Mouse (Mus musculus): ENCODE measurements at regions not wholly inside any gene's neighbourhood (a gene's known extent, or its start where the extent isn't known, plus 50 kb on each side); places are given as distances from the start of the nearest gene placed in this dataset.

GRCm38 (mm10) chr12:39919909-39920308 lies 117.9 kb downstream of the Arl4a start:
- Histone ChIP-seq H3K27ac (no peak overlapping the region), H3K9ac (replicated peaks) (no peak overlapping the region), H3K4me3 (ENCODE audit: insufficient read depth in 1 of 2, low read depth in 2 of 2, low read length in 2 of 2) (no peak overlapping the region), H3K27me3 (ENCODE audit: control insufficient read depth, insufficient read depth, low read length) (no peaks in the 10 kb centered on the region), H3K36me3 (replicated peaks; ENCODE audit: control insufficient read depth, insufficient read depth, low read depth) (no peaks in the 10 kb centered on the region), H3K4me2 (ENCODE audit: low read depth) (no peak overlapping the region), H3K4me1 (replicated peaks; ENCODE audit: control insufficient read depth in 2 of 2, insufficient read depth in 2 of 2, low read length in 1 of 2) (no peaks in the 10 kb centered on the region), H3K9me3 (ENCODE audit: control insufficient read depth, low read length) (no peaks in the 10 kb centered on the region)
- 77% methylated on average over 2 of the region's 2 CpGs for WGBS (ENCODE audit: insufficient replicate concordance)
- no peak for ATAC-seq (ENCODE audit: insufficient read depth)
- DNase-seq (ENCODE audit: low read depth in 3 of 3, low spot score in 3 of 3), result no peak
- TF ChIP-seq EP300 (IDR thresholded peaks at IDR 0.05; ENCODE audit: low read depth) (no peak), CTCF (IDR thresholded peaks at IDR 0.05; ENCODE audit: low read depth) (no peak)

GRCm38 (mm10) chr12:39888493-39888892 lies 149.3 kb downstream of the Arl4a start:
- Histone ChIP-seq H3K27ac (no peak overlapping the region), H3K9me3 (ENCODE audit: control insufficient read depth, low read length) (no peaks in the 10 kb centered on the region), H3K36me3 (replicated peaks; ENCODE audit: control insufficient read depth, insufficient read depth, low read depth) (no peaks in the 10 kb centered on the region), H3K4me3 (ENCODE audit: insufficient read depth in 1 of 2, low read depth in 2 of 2, low read length in 2 of 2) (no peak overlapping the region), H3K4me1 (replicated peaks; ENCODE audit: control insufficient read depth in 2 of 2, insufficient read depth in 2 of 2, low read length in 1 of 2) (no peaks in the 10 kb centered on the region), H3K9ac (replicated peaks) (no peak overlapping the region), H3K4me2 (ENCODE audit: low read depth) (no peak overlapping the region), H3K27me3 (ENCODE audit: control insufficient read depth, insufficient read depth, low read length) (no peaks in the 10 kb centered on the region)
- no peak for ATAC-seq (ENCODE audit: insufficient read depth)
- 51% methylated on average over 5 of the region's 5 CpGs for WGBS (ENCODE audit: insufficient replicate concordance)
- DNase-seq (ENCODE audit: low read depth in 3 of 3, low spot score in 3 of 3), result no peak
- TF ChIP-seq EP300 (IDR thresholded peaks at IDR 0.05; ENCODE audit: low read depth), result no peak
- no peak for TF ChIP-seq CTCF (IDR thresholded peaks at IDR 0.05; ENCODE audit: low read depth)

- no peak for TF ChIP-seq EP300 (IDR thresholded peaks at IDR 0.05; ENCODE audit: low read depth)
- no peak for TF ChIP-seq CTCF (IDR thresholded peaks at IDR 0.05; ENCODE audit: low read depth)
- Histone ChIP-seq H3K9me3 (ENCODE audit: control insufficient read depth, low read length) (no peaks in the 10 kb centered on the region), H3K27me3 (ENCODE audit: control insufficient read depth, insufficient read depth, low read length) (no peaks in the 10 kb centered on the region), H3K9ac (replicated peaks) (no peak overlapping the region), H3K36me3 (replicated peaks; ENCODE audit: control insufficient read depth, insufficient read depth, low read depth) (no peaks in the 10 kb centered on the region), H3K4me1 (replicated peaks; ENCODE audit: control insufficient read depth in 2 of 2, insufficient read depth in 2 of 2, low read length in 1 of 2) (no peaks in the 10 kb centered on the region), H3K4me2 (ENCODE audit: low read depth) (no peak overlapping the region), H3K27ac (no peak overlapping the region), H3K4me3 (ENCODE audit: insufficient read depth in 1 of 2, low read depth in 2 of 2, low read length in 2 of 2) (no peak overlapping the region)
- no peak for ATAC-seq (ENCODE audit: insufficient read depth)
- DNase-seq (ENCODE audit: low read depth in 3 of 3, low spot score in 3 of 3), result no peak
- WGBS (ENCODE audit: insufficient replicate concordance), result 50% methylated on average over 3 of the region's 3 CpGs
Observed at GRCm38 (mm10) chr12:39885366-39885765, 152.5 kb downstream of the Arl4a start.

- no peak for TF ChIP-seq EP300 (IDR thresholded peaks at IDR 0.05; ENCODE audit: low read depth)
- TF ChIP-seq CTCF (IDR thresholded peaks at IDR 0.05; ENCODE audit: low read depth), result no peak
- Histone ChIP-seq H3K27ac (no peak overlapping the region), H3K36me3 (replicated peaks; ENCODE audit: control insufficient read depth, insufficient read depth, low read depth) (no peaks in the 10 kb centered on the region), H3K4me2 (ENCODE audit: low read depth) (no peak overlapping the region), H3K4me3 (ENCODE audit: insufficient read depth in 1 of 2, low read depth in 2 of 2, low read length in 2 of 2) (no peak overlapping the region), H3K9me3 (ENCODE audit: control insufficient read depth, low read length) (no peaks in the 10 kb centered on the region), H3K4me1 (replicated peaks; ENCODE audit: control insufficient read depth in 2 of 2, insufficient read depth in 2 of 2, low read length in 1 of 2) (no peaks in the 10 kb centered on the region), H3K9ac (replicated peaks) (no peak overlapping the region), H3K27me3 (ENCODE audit: control insufficient read depth, insufficient read depth, low read length) (no peaks in the 10 kb centered on the region)
- WGBS (ENCODE audit: insufficient replicate concordance), result 50% methylated on average over 1 of the region's 1 CpGs
- no peak for DNase-seq (ENCODE audit: low read depth in 3 of 3, low spot score in 3 of 3)
- no peak for ATAC-seq (ENCODE audit: insufficient read depth)
Observed at GRCm38 (mm10) chr12:39880309-39880708, 157.5 kb downstream of the Arl4a start.

GRCm38 (mm10) chr12:39873917-39874316 lies 163.9 kb downstream of the Arl4a start:
- Histone ChIP-seq H3K27me3 (ENCODE audit: control insufficient read depth, insufficient read depth, low read length) (no peaks in the 10 kb centered on the region), H3K9me3 (ENCODE audit: control insufficient read depth, low read length) (no peaks in the 10 kb centered on the region), H3K9ac (replicated peaks) (no peak overlapping the region), H3K27ac (no peak overlapping the region), H3K36me3 (replicated peaks; ENCODE audit: control insufficient read depth, insufficient read depth, low read depth) (no peaks in the 10 kb centered on the region), H3K4me1 (replicated peaks; ENCODE audit: control insufficient read depth in 2 of 2, insufficient read depth in 2 of 2, low read length in 1 of 2) (no peaks in the 10 kb centered on the region), H3K4me2 (ENCODE audit: low read depth) (no peak overlapping the region), H3K4me3 (ENCODE audit: insufficient read depth in 1 of 2, low read depth in 2 of 2, low read length in 2 of 2) (no peak overlapping the region)
- DNase-seq (ENCODE audit: low read depth in 3 of 3, low spot score in 3 of 3), result no peak
- ATAC-seq (ENCODE audit: insufficient read depth), result no peak
- no peak for TF ChIP-seq CTCF (IDR thresholded peaks at IDR 0.05; ENCODE audit: low read depth)
- TF ChIP-seq EP300 (IDR thresholded peaks at IDR 0.05; ENCODE audit: low read depth), result no peak
- 70% methylated on average over 6 of the region's 6 CpGs for WGBS (ENCODE audit: insufficient replicate concordance)
